Mouse (Mus musculus) myocyte (in vitro differentiated cells): Measurements from ENCODE around the gene Sox8.

Experiments
- CEBPB ChIP-seq: IDR thresholded peaks from 2 replicates; pipeline ENCODE4 v1.6.1; 2011; ENCODE audit warnings: mild to moderate bottlenecking, moderate library complexity; ENCODE audit not compliant: poor library complexity, insufficient read depth, severe bottlenecking
- SRF ChIP-seq: IDR thresholded peaks from one replicate; pipeline ENCODE4 v1.6.1; 2011; ENCODE audit warnings: low read depth; ENCODE audit not compliant: control insufficient read depth, insufficient read length
- TCF3 ChIP-seq: IDR thresholded peaks from one replicate; pipeline ENCODE4 v1.6.1; 2011; ENCODE audit warnings: low read depth, control low read depth; ENCODE audit not compliant: insufficient read length

- no peak for TF ChIP-seq TCF3
- no peak for TF ChIP-seq CEBPB
- no peak for TF ChIP-seq SRF
Measured at GRCm38 (mm10) chr17:25555666-25556629, 14.5 kb downstream of the Sox8 start.
